Mouse (Mus musculus): ENCODE measurements at regions not wholly inside any gene's neighbourhood (a gene's known extent, or its start where the extent isn't known, plus 50 kb on each side); places are given as distances from the start of the nearest gene placed in this dataset.

GRCm38 (mm10) chr3:141279041-141279554 lies 66.9 kb upstream of the Pdha2 start:
- no peak for ATAC-seq (ENCODE audit: low TSS enrichment)

GRCm38 (mm10) chr3:141293802-141294201 lies 81.6 kb upstream of the Pdha2 start:
- ATAC-seq (ENCODE audit: low TSS enrichment) = no peak

- ATAC-seq (ENCODE audit: low TSS enrichment) = peak; percentile 90
Measured at GRCm38 (mm10) chr3:141296897-141297296, 84.7 kb upstream of the Pdha2 start.

DNA sequence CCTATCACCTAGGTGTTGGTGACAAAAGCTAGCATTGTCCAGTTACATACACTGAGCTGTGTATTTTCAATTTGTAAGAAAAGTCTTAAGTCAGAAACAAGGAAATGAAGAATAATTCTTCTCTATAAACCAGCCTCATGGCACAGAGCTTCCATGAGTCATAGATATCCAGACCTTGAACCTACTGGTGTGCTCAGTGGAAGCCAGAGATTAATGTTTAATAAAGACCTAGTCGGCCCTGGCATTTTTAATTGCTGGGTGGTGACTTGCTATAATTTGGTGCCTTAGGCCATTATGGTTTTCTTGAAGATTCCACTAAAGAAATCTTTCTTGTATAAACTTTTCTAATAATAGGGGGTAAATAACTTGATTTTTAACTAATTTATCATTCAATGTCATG lies 87.6 kb upstream of the Pdha2 start:
- no peak for ATAC-seq (ENCODE audit: low TSS enrichment)

GRCm38 (mm10) chr3:141333517-141334113 lies 121.5 kb upstream of the Pdha2 start:
- no peak for ATAC-seq (ENCODE audit: low TSS enrichment)

DNA sequence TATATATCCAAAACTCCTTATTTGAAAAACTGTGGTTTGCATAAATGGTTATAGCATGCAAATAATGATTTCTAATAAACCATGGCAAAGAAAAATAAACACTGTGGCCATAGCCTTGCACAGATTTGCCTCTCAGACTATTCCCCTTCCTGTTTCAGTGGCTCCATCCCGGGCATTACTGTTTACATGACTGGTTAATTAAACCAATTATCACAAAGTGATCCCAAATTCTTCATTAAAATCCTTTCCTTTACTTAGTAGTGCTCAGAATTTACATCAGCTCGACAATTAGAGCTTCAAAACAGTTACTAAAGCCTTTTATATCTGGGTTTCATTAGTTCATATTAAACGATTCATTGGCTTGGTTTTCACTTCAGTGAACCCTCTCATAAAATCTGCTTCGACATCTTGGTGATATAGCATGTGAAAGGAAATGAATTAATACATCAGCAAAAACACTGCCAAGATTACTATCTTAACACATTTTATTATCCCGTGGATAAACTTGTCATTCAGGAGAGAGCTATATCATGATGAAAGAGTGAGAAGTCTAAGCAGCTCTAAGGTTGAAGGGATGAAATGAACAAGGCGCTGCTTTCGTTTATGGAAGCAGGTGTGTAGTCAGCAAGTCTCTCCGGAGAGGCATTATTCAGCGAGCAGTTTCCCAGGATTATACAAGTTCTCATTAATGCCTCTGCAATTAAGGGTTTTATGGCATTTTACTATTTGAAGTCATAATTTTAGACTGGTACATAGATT lies 126.2 kb upstream of the Pdha2 start:
- no peak for ATAC-seq (ENCODE audit: low TSS enrichment)

GRCm38 (mm10) chr3:141353961-141354360 lies 111.1 kb upstream of the Unc5c start:
- no peak for ATAC-seq (ENCODE audit: low TSS enrichment)

DNA sequence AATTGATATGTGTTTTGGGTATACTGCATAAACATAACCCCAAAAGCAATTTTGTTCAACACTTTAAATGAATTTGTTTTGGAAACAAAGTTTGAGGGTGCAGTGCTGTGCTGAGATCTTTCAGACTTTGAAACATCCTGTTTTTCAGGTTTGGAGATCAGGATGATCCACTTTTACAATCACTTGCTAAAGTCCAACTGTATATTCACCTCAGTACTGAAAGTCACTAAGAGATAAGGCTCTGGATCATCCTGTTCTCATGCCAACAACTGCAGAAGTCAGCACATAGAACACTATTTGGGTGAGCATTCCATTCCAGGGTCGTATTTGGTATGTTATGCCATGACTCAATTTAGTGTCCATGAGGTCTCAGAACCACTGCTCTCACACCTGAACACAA lies 72.0 kb upstream of the Unc5c start:
- ATAC-seq (ENCODE audit: low TSS enrichment) = no peak

- peak; percentile 52; the same call in 1 of the 2 replicates for ATAC-seq (ENCODE audit: low TSS enrichment)
Measured at GRCm38 (mm10) chr3:141398214-141398613, 66.8 kb upstream of the Unc5c start.

Measured in frontal cortex, adult (tissue).